ENCODE assay signal across 8 mouse cellular contexts in genomic region chr11:69395235-69395633, GRCm38 (mm10). TPM values are rescaled to one million over a fixed set of nuclear protein-coding genes. Genes with fewer than 3 reads are reported as not detected.
DNase-seq lines count a peak whose midpoint lies in the region; ATAC-seq and TF ChIP-seq lines count a peak whose summit lies in the region.
"Not testable (repeated sequence)": the region's sequence is repeated elsewhere in the genome, so short reads cannot be mapped to it uniquely, and the experiment has no call there.

Naa38 (plus strand) TSS chr11:69395487.
Cyb5d1 (minus strand) TSS chr11:69395631.

- not testable (repeated sequence) for TF ChIP-seq EP300 in CH12.LX (IDR thresholded peaks at IDR 0.05; ENCODE audit: low read length)

- TF ChIP-seq POLR2A in CH12.LX (IDR thresholded peaks at IDR 0.05; ENCODE audit: low read depth, low read length) = peak; percentile 48; the same call in 1 of the 2 replicates
- peak; percentile 59; the same call in 1 of the 2 replicates for TF ChIP-seq POLR2A in lung, adult 2 months (IDR thresholded peaks at IDR 0.05; ENCODE audit: borderline replicate concordance, extremely low read depth, low read depth, low read length)

- peak within 1 kb of the TSS; percentile 99 for H3K9ac ChIP-seq in CH12.LX (ENCODE audit: insufficient read depth, low read depth)
- peak within 1 kb of the TSS; percentile 97 for H3K9ac ChIP-seq in forebrain, embryonic 16.5 days (replicated peaks; ENCODE audit: low read depth, low read length)
- H3K9ac ChIP-seq in neural tube, embryonic 15.5 days (replicated peaks) = peak within 1 kb of the TSS; percentile 95

- peak; percentile 96 for DNase-seq in CH12.LX (ENCODE audit: extremely low read depth)
- DNase-seq in cerebellum, adult 11 months = peak; percentile 91
- peak; percentile 83 for DNase-seq in heart, postnatal 25 days (ENCODE audit: low spot score)
- DNase-seq in layer of hippocampus, adult 2 months (ENCODE audit: low spot score in 2 of 2) = peak; percentile 82 to 92
- DNase-seq in lung, adult 2 months = peak; percentile 87
- DNase-seq in testis, postnatal 10 days (ENCODE audit: low spot score) = peak; percentile 86

- H3K4me3 ChIP-seq in CH12.LX (replicated peaks in 1 of 3; ENCODE audit: low read depth in 2 of 3, low read length in 2 of 3, poor library complexity in 1 of 3) = peak within 1 kb of the TSS; percentile 72 to 96 (median 78)
- peak within 1 kb of the TSS; percentile 65 for H3K4me3 ChIP-seq in forebrain, embryonic 16.5 days (replicated peaks; ENCODE audit: low read length)
- peak within 1 kb of the TSS; percentile 70 for H3K4me3 ChIP-seq in layer of hippocampus, adult 2 months
- H3K4me3 ChIP-seq in lung, adult 2 months (replicated peaks; ENCODE audit: extremely low read depth, low read depth, low read length) = peak within 1 kb of the TSS; percentile 100
- H3K4me3 ChIP-seq in neural tube, embryonic 15.5 days (replicated peaks) = peak within 1 kb of the TSS; percentile 84

- not testable (repeated sequence) for TF ChIP-seq RAD21 in CH12.LX (IDR thresholded peaks at IDR 0.05; ENCODE audit: low read depth, low read length)

- H3K36me3 ChIP-seq in CH12.LX (replicated peaks in 1 of 2; ENCODE audit: control insufficient read depth in 1 of 2, insufficient read depth in 1 of 2, low read length in 1 of 2) = peaks cover 21 to 32% of the 10 kb centered on the region in 2 experiments
- not testable (repeated sequence) for H3K36me3 ChIP-seq in forebrain, embryonic 16.5 days (ENCODE audit: control insufficient read depth, insufficient read depth)
- H3K36me3 ChIP-seq in neural tube, embryonic 15.5 days = peaks cover 15% of the 10 kb centered on the region

- dilution Hi-C loops in CH12.LX (cut with MboI; ENCODE audit: extremely low pct_ligation_motif_present, extremely low pct_unique_long_range_greater_than_20kb, low sequenced_read_pairs) = not testable (repeated sequence)

- WGBS in forebrain, embryonic 16.5 days = 0% methylated on average over 19 of the region's 24 CpGs
- under 1% methylated on average over 24 of the region's 24 CpGs for WGBS in lung, adult 2 months
- WGBS in neural tube, embryonic 15.5 days = under 1% methylated on average over 24 of the region's 24 CpGs

- H3K79me2 ChIP-seq in CH12.LX (replicated peaks; ENCODE audit: control insufficient read depth, extremely low read depth, insufficient read depth, poor library complexity, severe bottlenecking) = peaks cover 13% of the 10 kb centered on the region

- H3K4me1 ChIP-seq in CH12.LX (ENCODE audit: control insufficient read depth in 1 of 2, insufficient read depth in 2 of 2) = peaks cover 0 to 12% of the 10 kb centered on the region in 2 experiments; a peak in 2 of 4 replicates
- H3K4me1 ChIP-seq in forebrain, embryonic 16.5 days (replicated peaks; ENCODE audit: control insufficient read depth, insufficient read depth, low read length) = peaks cover 19% of the 10 kb centered on the region
- H3K4me1 ChIP-seq in lung, adult 2 months (ENCODE audit: control insufficient read depth, insufficient read depth, low read length) = not testable (repeated sequence)
- H3K4me1 ChIP-seq in neural tube, embryonic 15.5 days = peaks cover 28% of the 10 kb centered on the region

- in situ Hi-C loops in CH12.LX (cut with MboI; ENCODE audit: low pct_ligation_motif_present, low pct_unique_long_range_greater_than_20kb, low sequenced_read_pairs) = loop anchor here (5.0 kb wide), 2 partner anchors 37 to 128 kb away; no protein-coding TSS in a partner anchor

- H3K27ac ChIP-seq in CH12.LX (ENCODE audit: insufficient read depth, low read depth) = peak within 1 kb of the TSS; percentile 93
- H3K27ac ChIP-seq in forebrain, embryonic 16.5 days (ENCODE audit: low read length) = peak within 1 kb of the TSS; percentile 99
- H3K27ac ChIP-seq in layer of hippocampus, adult 2 months = peak within 1 kb of the TSS; percentile 98
- peak within 1 kb of the TSS; percentile 100 for H3K27ac ChIP-seq in neural tube, embryonic 15.5 days (replicated peaks)

- intact Hi-C loops in heart, postnatal 25 days (cut with DNase I) = loop anchor here (5.0 kb wide), 1 partner anchor 298 kb away; the partner anchor contains the start of gene Per1

- H3K27me3 ChIP-seq in CH12.LX (replicated peaks); forebrain, embryonic 16.5 days (replicated peaks; ENCODE audit: control insufficient read depth, insufficient read depth, low read length); neural tube, embryonic 15.5 days (replicated peaks): not testable (repeated sequence)

- peak within 1 kb of the TSS; percentile 76 for H3K4me2 ChIP-seq in CH12.LX (ENCODE audit: insufficient read depth, low read depth, poor library complexity, severe bottlenecking)
- peak within 1 kb of the TSS; percentile 78 for H3K4me2 ChIP-seq in forebrain, embryonic 16.5 days (ENCODE audit: low read length)
- H3K4me2 ChIP-seq in neural tube, embryonic 15.5 days = peak within 1 kb of the TSS; percentile 85

- TF ChIP-seq CTCF in CH12.LX (conservative IDR thresholded peaks at IDR 0.05 in 1 of 2, IDR thresholded peaks at IDR 0.05 in 1 of 2; ENCODE audit: low read depth in 2 of 2, low read length in 2 of 2); layer of hippocampus, adult 2 months (conservative IDR thresholded peaks at IDR 0.05); lung, adult 2 months (IDR thresholded peaks at IDR 0.05; ENCODE audit: insufficient read depth, low read length): not testable (repeated sequence)

- ATAC-seq in forebrain, embryonic 16.5 days = peak; percentile 77
- ATAC-seq in neural tube, embryonic 15.5 days (ENCODE audit: low FRiP score) = peak; percentile 86

- not testable (repeated sequence) for H3K9me3 ChIP-seq in CH12.LX (replicated peaks; ENCODE audit: low read length); forebrain, embryonic 16.5 days (ENCODE audit: control insufficient read depth, low read length); neural tube, embryonic 15.5 days (replicated peaks)

TF ChIP-seq in CH12.LX, 34 proteins besides CTCF, POLR2A, EP300 and RAD21:
- peak; percentile 83 for TF ChIP-seq ELF1 (IDR thresholded peaks at IDR 0.05; ENCODE audit: low read depth, low read length)
- TF ChIP-seq IRF4 (IDR thresholded peaks at IDR 0.05; ENCODE audit: low read depth, low read length) = peak; percentile 64
- peak; percentile 74; the same call in 1 of the 2 replicates for TF ChIP-seq MYC (IDR thresholded peaks at IDR 0.05; ENCODE audit: low read depth, low read length)
- TF ChIP-seq UBTF (IDR thresholded peaks at IDR 0.05; ENCODE audit: low read depth, low read length) = 0 out of 2 replicates have a peak, but pooled peaks have one; percentile 31
- TF ChIP-seq TBP (conservative IDR thresholded peaks at IDR 0.05; ENCODE audit: low read depth, low read length) = peak; percentile 42; the same call in 1 of the 2 replicates
- peak; percentile 68 for TF ChIP-seq TCF12 (IDR thresholded peaks at IDR 0.05; ENCODE audit: low read depth, low read length)
- peak; percentile 25; the same call in 1 of the 2 replicates for TF ChIP-seq POLR2AphosphoS2 (IDR thresholded peaks at IDR 0.05; ENCODE audit: low read depth, low read length)
- TF ChIP-seq SIN3A (IDR thresholded peaks at IDR 0.05; ENCODE audit: low read length) = peak; percentile 95
- TF ChIP-seq MAX (IDR thresholded peaks at IDR 0.05; ENCODE audit: low read length) = peak; percentile 92
- TF ChIP-seq MAZ (IDR thresholded peaks at IDR 0.05; ENCODE audit: low read depth, low read length) = peak; percentile 54; the same call in 1 of the 2 replicates
- TF ChIP-seq ZMIZ1 (IDR thresholded peaks at IDR 0.05; ENCODE audit: low read depth, low read length) = peak; percentile 30; the same call in 1 of the 2 replicates
- peak; percentile 67 for TF ChIP-seq NRF1 (IDR thresholded peaks at IDR 0.05; ENCODE audit: low read depth, low read length)
- TF ChIP-seq GABPA (IDR thresholded peaks at IDR 0.05; ENCODE audit: insufficient replicate concordance, low read depth, low read length) = peak; percentile 13; the same call in 1 of the 2 replicates
- peak; percentile 56 for TF ChIP-seq MXI1 (IDR thresholded peaks at IDR 0.05; ENCODE audit: low read depth, low read length)
- peak; percentile 47; the same call in 1 of the 2 replicates for TF ChIP-seq NELFE (IDR thresholded peaks at IDR 0.05; ENCODE audit: low read depth, low read length)
- 0 out of 2 replicates have a peak, but pooled peaks have one; percentile 79 for TF ChIP-seq KAT2A (IDR thresholded peaks at IDR 0.05; ENCODE audit: insufficient replicate concordance, low read length)
- 0 out of 2 replicates have a peak, but pooled peaks have one; percentile 38 for TF ChIP-seq MEF2A (IDR thresholded peaks at IDR 0.05; ENCODE audit: borderline replicate concordance, low read depth, low read length)

RNA-seq across cellular contexts. Expression of gene Naa38, which starts in this region (rescaled TPM):
- total RNA-seq in CH12.LX (2012; rRNA removed) (193 and 208 TPM in 2 replicates), CH12.LX (2014; rRNA removed) (161 and 201 TPM in 2 replicates)
- polyA plus RNA-seq in CH12.LX (2012; ENCODE audit: insufficient read length, low read depth) = 137 and 153 TPM in 2 replicates
- 79.2 and 86.1 TPM in 2 replicates for polyA plus RNA-seq in forebrain, embryonic 16.5 days (2015; fragmentation: Nextera tagmentation; extraction: Ambion mirVana)
- total RNA-seq in heart, postnatal 25 days (2021) = 10 to 100 TPM; 97.5 to 99.2 TPM
- 100 to 1,000 TPM; 109 to 127 TPM for total RNA-seq in layer of hippocampus, adult 2 months (2021)
- polyA plus RNA-seq in lung, adult 2 months (2012; rRNA removed) = 129 and 141 TPM in 2 replicates
- polyA plus RNA-seq in neural tube, embryonic 15.5 days (2015; fragmentation: Nextera tagmentation; extraction: Ambion mirVana) = 130 and 132 TPM in 2 replicates

RNA-seq across cellular contexts. Expression of gene Cyb5d1, which starts in this region (rescaled TPM):
- total RNA-seq in CH12.LX (2012; rRNA removed) (28.4 and 37.4 TPM in 2 replicates), CH12.LX (2014; rRNA removed) (27.3 and 29.3 TPM in 2 replicates)
- 29.5 and 33.2 TPM in 2 replicates for polyA plus RNA-seq in CH12.LX (2012; ENCODE audit: insufficient read length, low read depth)
- 42.5 and 44.2 TPM in 2 replicates for polyA plus RNA-seq in forebrain, embryonic 16.5 days (2015; fragmentation: Nextera tagmentation; extraction: Ambion mirVana)
- 10 to 100 TPM; 26.1 to 29.3 TPM for total RNA-seq in heart, postnatal 25 days (2021)
- 10 to 100 TPM; 43.6 to 45.0 TPM for total RNA-seq in layer of hippocampus, adult 2 months (2021)
- 21.9 and 24.7 TPM in 2 replicates for polyA plus RNA-seq in lung, adult 2 months (2012; rRNA removed)
- 29.7 and 31.5 TPM in 2 replicates for polyA plus RNA-seq in neural tube, embryonic 15.5 days (2015; fragmentation: Nextera tagmentation; extraction: Ambion mirVana)

Comparison
In these comparisons a context has a peak if more than half of its experiments do, and no peak if none do; other contexts are left out.
1. Peak in every context shown above with its lines: DNase-seq, ATAC-seq, H3K4me3 ChIP-seq and H3K27ac ChIP-seq.